Mouse (Mus musculus) brain, adult 2 months (tissue): ENCODE data around the gene Olfr746.

ENCODE experiments used
- DNase-seq: peaks from one replicate; pipeline ENCODE4 v3.0.0; 2011; ENCODE audit warnings: low read depth, low spot score

Olfr746 gene

DNA sequence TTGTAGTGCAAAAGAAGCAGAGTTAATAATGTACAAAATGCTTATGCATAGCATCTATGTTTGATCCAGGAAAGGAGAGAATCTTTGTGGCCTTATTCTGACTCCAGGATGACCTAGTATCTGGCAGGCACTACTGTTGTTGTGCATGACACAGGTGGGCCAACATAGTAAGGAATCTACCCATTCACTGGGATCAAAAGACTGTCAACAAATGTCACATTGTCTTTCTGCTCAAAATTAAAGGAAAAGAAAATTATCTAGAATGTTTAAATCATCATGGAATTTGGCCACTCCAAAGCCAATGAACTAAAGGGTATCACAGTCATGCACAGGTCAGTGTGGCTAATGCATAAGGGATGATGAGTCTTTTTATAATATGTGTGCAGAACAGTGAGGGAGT, at the start of gene Olfr746:
Olfr746 (plus strand) TSS at position 301 of the 400 bp plus-strand sequence.
- no peak for DNase-seq

DNA sequence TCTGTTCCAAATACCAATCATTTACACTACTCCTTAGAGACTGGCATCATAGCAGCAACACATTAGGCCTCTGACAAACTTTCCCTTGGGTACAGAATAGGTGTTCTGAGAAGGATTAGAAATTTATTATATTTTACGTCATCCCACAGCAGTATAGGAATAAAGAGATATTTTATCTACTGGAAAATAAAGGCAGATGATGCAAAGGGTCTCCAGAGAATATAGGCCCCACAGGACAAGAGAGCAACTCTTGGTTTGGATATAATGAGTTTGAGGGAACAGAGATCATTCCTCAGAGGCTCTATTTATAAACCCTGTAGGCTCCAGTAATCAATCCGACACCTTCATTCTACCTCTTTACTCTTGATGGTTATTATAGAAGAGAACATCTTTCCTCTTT, 32.3 kb upstream of the Olfr746 start, which contains the start of gene Olfr744:
Olfr744 (plus strand) TSS at position 301 of the 400 bp plus-strand sequence.
- no peak for DNase-seq

DNA sequence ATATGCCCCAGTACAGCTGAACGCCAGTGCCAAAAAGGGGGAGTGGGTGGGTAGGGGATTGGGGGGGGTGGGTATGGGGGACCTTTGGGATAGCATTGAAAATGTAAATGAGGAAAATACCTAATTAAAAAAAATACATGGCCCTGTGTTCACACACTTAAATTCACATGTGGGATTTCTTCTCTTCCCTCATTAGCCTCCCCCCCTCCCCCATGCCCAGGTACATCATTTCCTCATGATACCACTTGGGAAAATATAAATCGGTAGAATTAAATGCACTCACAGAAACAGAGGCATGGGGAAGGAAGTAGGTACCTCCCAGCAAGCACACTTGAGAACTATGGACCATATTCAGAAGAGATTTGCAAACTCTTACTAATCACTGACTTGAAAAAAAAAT, 7.8 kb upstream of the Olfr746 start, which contains the start of gene Olfr745:
Olfr745 (plus strand) TSS at position 301 of the 400 bp plus-strand sequence.
- no peak for DNase-seq

DNA sequence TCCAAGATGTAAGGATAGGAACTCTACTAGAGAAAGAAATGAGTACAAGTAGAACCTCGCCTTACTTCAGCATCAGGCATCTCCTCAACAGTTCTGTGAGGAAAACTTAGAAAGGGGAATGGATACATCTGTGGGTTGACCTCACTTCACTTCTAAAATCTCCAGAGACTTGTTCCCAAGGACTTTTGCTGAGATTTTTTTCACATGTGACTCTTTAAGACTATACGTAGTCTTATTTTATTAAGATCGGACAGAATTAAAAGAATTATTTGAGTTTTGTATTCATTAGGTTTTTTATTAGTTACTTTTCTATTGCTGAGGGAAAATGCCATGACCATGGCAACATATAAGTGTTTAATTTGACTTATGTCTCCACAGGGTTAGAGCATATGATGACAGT, 46.2 kb downstream of the Olfr746 start, which contains the start of gene Olfr747:
Olfr747 (minus strand) TSS at position 101 of the 400 bp plus-strand sequence.
- DNase-seq, result no peak
